Mouse (Mus musculus) testis, adult 2 months (tissue): Measurements from ENCODE around the gene Insm2. TPM values are rescaled to one million over a fixed set of nuclear protein-coding genes. Genes with fewer than 3 reads are reported as not detected.

Source experiments
- H3K27ac ChIP-seq: fragments of 200-500 bp; 2 replicates; pipeline ENCODE4 v1.5.1; 2012; ENCODE audit warnings: low read depth, low read length; ENCODE audit not compliant: control insufficient read depth, insufficient read depth
- H3K27me3 ChIP-seq: fragments of 200-500 bp; 2 replicates; pipeline ENCODE4 v1.6.1; 2012; ENCODE audit warnings: mild to moderate bottlenecking, low read length, moderate library complexity; ENCODE audit not compliant: control insufficient read depth, insufficient read depth
- H3K36me3 ChIP-seq: fragments of 200-500 bp; 2 replicates; pipeline ENCODE4 v1.6.1; 2012; ENCODE audit warnings: mild to moderate bottlenecking, low read length; ENCODE audit not compliant: control insufficient read depth, insufficient read depth
- H3K4me1 ChIP-seq: fragments of 200-500 bp; 2 replicates; pipeline ENCODE4 v1.6.1; 2012; ENCODE audit warnings: low read length; ENCODE audit not compliant: control insufficient read depth, insufficient read depth
- H3K4me3 ChIP-seq: fragments of 200-500 bp; 2 replicates; pipeline ENCODE4 v1.5.1; 2012; ENCODE audit warnings: low read depth, mild to moderate bottlenecking, low read length, moderate library complexity, mixed read lengths; ENCODE audit not compliant: control insufficient read depth
- CTCF ChIP-seq: fragments of 200-500 bp; IDR thresholded peaks from 2 replicates; pipeline ENCODE4 v1.5.1; 2012; ENCODE audit warnings: low read depth, mild to moderate bottlenecking, inconsistent platforms, low read length, moderate library complexity; ENCODE audit not compliant: control insufficient read depth, insufficient read depth, insufficient replicate concordance
- POLR2A ChIP-seq: fragments of 200-500 bp; IDR thresholded peaks from 2 replicates; pipeline ENCODE4 v1.6.1; 2012; ENCODE audit warnings: low read depth, mild to moderate bottlenecking, inconsistent platforms, low read length, moderate library complexity; ENCODE audit not compliant: control insufficient read depth
- polyA plus RNA-seq: library from polyadenylated mRNA; depleted of rRNA; stranded (reverse); fragments of >200 nt; gene quantifications from 2 replicates; pipeline ENCODE4 v1.2.3, GENCODE M21; 2012; rRNA removed

Insm2 gene
- polyA plus RNA-seq, 1 experiment: not detected

- Histone ChIP-seq H3K27ac (no peak overlapping the region), H3K4me1 (no peaks in the 10 kb centered on the region), H3K27me3 (no peaks in the 10 kb centered on the region), H3K36me3 (no peaks in the 10 kb centered on the region; the same call in 1 of the 2 replicates), H3K4me3 (no peak overlapping the region)
- TF ChIP-seq CTCF (no peak), POLR2A (no peak)
Measured at GRCm38 (mm10) chr12:55610812-55611211, 11.6 kb downstream of the Insm2 start.

- TF ChIP-seq POLR2A (no peak), CTCF (no peak)
- no peak overlapping the region for H3K27ac ChIP-seq
- no peaks in the 10 kb centered on the region for H3K4me1 ChIP-seq
- H3K36me3 ChIP-seq: no peaks in the 10 kb centered on the region
- H3K4me3 ChIP-seq: no peak overlapping the region
- no peaks in the 10 kb centered on the region for H3K27me3 ChIP-seq
Measured at GRCm38 (mm10) chr12:55620321-55620720, 21.1 kb downstream of the Insm2 start.

GRCm38 (mm10) chr12:55622615-55623245 lies 23.5 kb downstream of the Insm2 start:
- no peaks in the 10 kb centered on the region for H3K4me1 ChIP-seq
- H3K4me3 ChIP-seq: no peak overlapping the region
- no peak overlapping the region for H3K27ac ChIP-seq
- H3K27me3 ChIP-seq: no peaks in the 10 kb centered on the region
- TF ChIP-seq CTCF: no peak
- no peak for TF ChIP-seq POLR2A
- no peaks in the 10 kb centered on the region for H3K36me3 ChIP-seq

GRCm38 (mm10) chr12:55623254-55623653 lies 24.0 kb downstream of the Insm2 start:
- no peaks in the 10 kb centered on the region for H3K27me3 ChIP-seq
- H3K27ac ChIP-seq: no peak overlapping the region
- H3K4me1 ChIP-seq: no peaks in the 10 kb centered on the region
- H3K36me3 ChIP-seq: no peaks in the 10 kb centered on the region
- TF ChIP-seq CTCF (no peak), POLR2A (no peak)
- H3K4me3 ChIP-seq: no peak overlapping the region

- TF ChIP-seq CTCF (peak; percentile 16; the same call in 1 of the 2 replicates), POLR2A (no peak)
- Histone ChIP-seq H3K4me3 (no peak overlapping the region), H3K36me3 (no peaks in the 10 kb centered on the region), H3K4me1 (no peaks in the 10 kb centered on the region), H3K27me3 (no peaks in the 10 kb centered on the region), H3K27ac (no peak overlapping the region)
Measured at GRCm38 (mm10) chr12:55626711-55627110, 27.5 kb downstream of the Insm2 start.

GRCm38 (mm10) chr12:55648011-55648525 lies 48.8 kb downstream of the Insm2 start:
- peaks cover 1% of the 10 kb centered on the region; the same call in 1 of the 2 replicates for H3K36me3 ChIP-seq
- no peak overlapping the region for H3K4me3 ChIP-seq
- no peaks in the 10 kb centered on the region for H3K27me3 ChIP-seq
- H3K27ac ChIP-seq: no peak overlapping the region
- no peaks in the 10 kb centered on the region for H3K4me1 ChIP-seq
- no peak for TF ChIP-seq POLR2A

Other genes starting within 250 kb of the Insm2 start
- 448 and 538 TPM in 2 replicates for gene Psma6, start 215.2 kb upstream of the Insm2 start, polyA plus RNA-seq
- gene Nfkbia, start 106.8 kb upstream of the Insm2 start, polyA plus RNA-seq: 24.4 and 31.2 TPM in 2 replicates
- gene Aldoart2, start 34.2 kb upstream of the Insm2 start, polyA plus RNA-seq: 375 and 376 TPM in 2 replicates
- gene Ralgapa1, start 221.7 kb downstream of the Insm2 start, polyA plus RNA-seq: 32.3 and 35.5 TPM in 2 replicates
- 9.0 and 13.6 TPM in 2 replicates for gene Brms1l, start 236.9 kb downstream of the Insm2 start, polyA plus RNA-seq